Mouse (Mus musculus): ENCODE measurements around the gene Zfp536.

Gene Zfp536

GRCm38 (mm10) chr7:37689561-37690305, 83.7 kb downstream of the Zfp536 start:
- DNase-seq (ENCODE audit: low read depth, low spot score), result no peak

GRCm38 (mm10) chr7:37689107-37689511, 84.3 kb downstream of the Zfp536 start:
- DNase-seq (ENCODE audit: low read depth, low spot score), result no peak

- no peak for DNase-seq (ENCODE audit: low read depth, low spot score)
These were observed 87.1 kb downstream of the Zfp536 start for GRCm38 (mm10) chr7:37686366-37686765.

GRCm38 (mm10) chr7:37685247-37685646, 88.2 kb downstream of the Zfp536 start:
- no peak for DNase-seq (ENCODE audit: low read depth, low spot score)

- no peak for DNase-seq (ENCODE audit: low read depth, low spot score)
These were observed 92.1 kb downstream of the Zfp536 start for GRCm38 (mm10) chr7:37681335-37681734.

GRCm38 (mm10) chr7:37663676-37664365, 109.6 kb downstream of the Zfp536 start:
- DNase-seq (ENCODE audit: low read depth, low spot score), result no peak

- no peak for DNase-seq (ENCODE audit: low read depth, low spot score)
These were observed 124.8 kb downstream of the Zfp536 start for GRCm38 (mm10) chr7:37648671-37649070.

GRCm38 (mm10) chr7:37647917-37648615, 125.4 kb downstream of the Zfp536 start:
- DNase-seq (ENCODE audit: low read depth, low spot score), result no peak

- DNase-seq (ENCODE audit: low read depth, low spot score), result no peak
These were observed 133.6 kb downstream of the Zfp536 start for GRCm38 (mm10) chr7:37639740-37640397.

GRCm38 (mm10) chr7:37634812-37635211, 138.6 kb downstream of the Zfp536 start:
- no peak for DNase-seq (ENCODE audit: low read depth, low spot score)

GRCm38 (mm10) chr7:37630410-37630809, 143.0 kb downstream of the Zfp536 start:
- DNase-seq (ENCODE audit: low read depth, low spot score), result no peak

GRCm38 (mm10) chr7:37627897-37628510, 145.4 kb downstream of the Zfp536 start:
- DNase-seq (ENCODE audit: low read depth, low spot score), result no peak

GRCm38 (mm10) chr7:37625758-37626157, 147.7 kb downstream of the Zfp536 start:
- no peak for DNase-seq (ENCODE audit: low read depth, low spot score)

- DNase-seq (ENCODE audit: low read depth, low spot score), result no peak
These were observed 148.6 kb downstream of the Zfp536 start for GRCm38 (mm10) chr7:37624759-37625340.

- DNase-seq (ENCODE audit: low read depth, low spot score), result peak; percentile 14
These were observed 149.3 kb downstream of the Zfp536 start for GRCm38 (mm10) chr7:37623903-37624758.

- no peak for DNase-seq (ENCODE audit: low read depth, low spot score)
These were observed 154.2 kb downstream of the Zfp536 start for GRCm38 (mm10) chr7:37619254-37619653.

- no peak for DNase-seq (ENCODE audit: low read depth, low spot score)
These were observed 155.6 kb downstream of the Zfp536 start for GRCm38 (mm10) chr7:37617880-37618279.

GRCm38 (mm10) chr7:37615932-37616331, 157.5 kb downstream of the Zfp536 start:
- DNase-seq (ENCODE audit: low read depth, low spot score), result no peak

GRCm38 (mm10) chr7:37614381-37614780, 159.1 kb downstream of the Zfp536 start:
- no peak for DNase-seq (ENCODE audit: low read depth, low spot score)

- no peak for DNase-seq (ENCODE audit: low read depth, low spot score)
These were observed 164.9 kb downstream of the Zfp536 start for GRCm38 (mm10) chr7:37608556-37608955.

All from embryo, embryonic 11.5 days (tissue).